Mouse (Mus musculus): ENCODE results near the gene Med12. TPM values are rescaled to one million over a fixed set of nuclear protein-coding genes. Genes with fewer than 3 reads are reported as not detected.
"Not testable (repeated sequence)": the region's sequence is repeated elsewhere in the genome, so short reads cannot be mapped to it uniquely, and the experiment has no call there.

The Med12 gene
- total RNA-seq, 2 experiments from 2014 or later: 15.0 to 19.7 TPM

- intact Hi-C loops (cut with DNase I; ENCODE audit: low total_unique reads): no loop called here
- no peak for DNase-seq
These were observed 25.2 kb downstream of the Med12 start, which contains the start of gene Nlgn3 for GRCm38 (mm10) chrX:101299055-101299454. TSS of gene Nlgn3 (plus strand) at chrX:101299168.

GRCm38 (mm10) chrX:101299473-101300426 is 25.9 kb downstream of the Med12 start:
- intact Hi-C loops (cut with DNase I; ENCODE audit: low total_unique reads): no loop called here
- DNase-seq: no peak

GRCm38 (mm10) chrX:101300427-101301030 is 26.7 kb downstream of the Med12 start:
- DNase-seq: peak; percentile 25
- intact Hi-C loops (cut with DNase I; ENCODE audit: low total_unique reads): no loop called here

- intact Hi-C loops (cut with DNase I; ENCODE audit: low total_unique reads): no loop called here
These were observed 27.8 kb downstream of the Med12 start for GRCm38 (mm10) chrX:101301654-101302053.

GRCm38 (mm10) chrX:101304646-101305045 is 30.8 kb downstream of the Med12 start:
- intact Hi-C loops (cut with DNase I; ENCODE audit: low total_unique reads): no loop called here

More at GRCm38 (mm10) chrX:101301654-101302053, 27.8 kb downstream of the Med12 start:
- no peak for DNase-seq

GRCm38 (mm10) chrX:101309299-101309698 is 35.5 kb downstream of the Med12 start:
- DNase-seq: no peak
- intact Hi-C loops (cut with DNase I; ENCODE audit: low total_unique reads): no loop called here

More at GRCm38 (mm10) chrX:101304646-101305045, 30.8 kb downstream of the Med12 start:
- DNase-seq: no peak

- intact Hi-C loops (cut with DNase I; ENCODE audit: low total_unique reads): no loop called here
- no peak for DNase-seq
These were observed 40.0 kb downstream of the Med12 start for GRCm38 (mm10) chrX:101313625-101314359.

GRCm38 (mm10) chrX:101319775-101320174 is 45.9 kb downstream of the Med12 start:
- intact Hi-C loops (cut with DNase I; ENCODE audit: low total_unique reads): loop anchor here (5.0 kb wide), 1 partner anchor 182 kb away; no protein-coding TSS in a partner anchor
- DNase-seq: no peak

GRCm38 (mm10) chrX:101325989-101326899 is 52.4 kb downstream of the Med12 start:
- DNase-seq: no peak
- intact Hi-C loops (cut with DNase I; ENCODE audit: low total_unique reads): no loop called here

GRCm38 (mm10) chrX:101329372-101330028 is 55.7 kb downstream of the Med12 start:
- peak; percentile 21 for DNase-seq
- intact Hi-C loops (cut with DNase I; ENCODE audit: low total_unique reads): no loop called here

GRCm38 (mm10) chrX:101332031-101332374 is 58.2 kb downstream of the Med12 start:
- intact Hi-C loops (cut with DNase I; ENCODE audit: low total_unique reads): no loop called here

GRCm38 (mm10) chrX:101332375-101333211 is 58.8 kb downstream of the Med12 start:
- peak; percentile 87 for DNase-seq
- intact Hi-C loops (cut with DNase I; ENCODE audit: low total_unique reads): no loop called here

More at GRCm38 (mm10) chrX:101332031-101332374, 58.2 kb downstream of the Med12 start:
- DNase-seq: no peak

- intact Hi-C loops (cut with DNase I; ENCODE audit: low total_unique reads): no loop called here
- DNase-seq: no peak
These were observed 60.8 kb downstream of the Med12 start for GRCm38 (mm10) chrX:101334606-101335005.

GRCm38 (mm10) chrX:101338666-101339065 is 64.8 kb downstream of the Med12 start:
- intact Hi-C loops (cut with DNase I; ENCODE audit: low total_unique reads): no loop called here
- no peak for DNase-seq

- intact Hi-C loops (cut with DNase I; ENCODE audit: low total_unique reads); DNase-seq: not testable (repeated sequence)
These were observed 69.0 kb downstream of the Med12 start for GRCm38 (mm10) chrX:101342837-101343236.

- intact Hi-C loops (cut with DNase I; ENCODE audit: low total_unique reads): no loop called here
- DNase-seq: no peak
These were observed 71.6 kb downstream of the Med12 start for GRCm38 (mm10) chrX:101345456-101345855.

GRCm38 (mm10) chrX:101346475-101346874 is 72.6 kb downstream of the Med12 start:
- DNase-seq: no peak
- intact Hi-C loops (cut with DNase I; ENCODE audit: low total_unique reads): no loop called here
